8 mouse cellular contexts compared by ENCODE assay signal in the genomic region with DNA sequence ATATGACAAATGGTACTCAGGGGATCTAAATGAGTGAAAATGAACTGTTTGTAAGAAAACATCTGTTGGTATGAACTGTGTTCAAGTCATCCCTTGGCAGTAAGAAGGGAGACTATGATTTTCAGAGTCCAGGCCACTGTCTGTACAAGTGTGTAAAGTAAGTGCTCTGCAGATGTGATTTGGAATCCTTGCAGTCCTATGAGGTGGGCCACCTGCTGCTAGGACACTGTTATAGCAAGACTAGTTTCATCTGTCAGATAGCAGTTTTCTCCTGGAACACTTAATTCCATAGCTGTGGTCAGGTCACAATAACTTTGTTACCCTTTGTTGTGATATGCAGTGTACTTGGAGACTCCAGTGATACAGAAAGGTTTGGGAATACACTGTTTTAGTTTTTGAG. TPM values are rescaled to one million over a fixed set of nuclear protein-coding genes. Genes with fewer than 3 reads are reported as not detected.
DNase-seq lines count a peak whose midpoint lies in the region; ATAC-seq and TF ChIP-seq lines count a peak whose summit lies in the region.
"Had no signal": no experiment of that assay in that cellular context is flagged by ENCODE, and none has a peak within 500 bp of the region (broad histone marks: within the 10 kb centered on the region; RNA-seq: fewer than 3 reads in every experiment).

No protein-coding gene starts in this region.

- H3K27ac ChIP-seq in intestine, postnatal 0 days (ENCODE audit: low read depth, low read length), result no peak overlapping the region
- H3K27ac ChIP-seq in intestine, embryonic 15.5 days, result no peak overlapping the region
- H3K27ac ChIP-seq in thymus, adult 2 months (ENCODE audit: control insufficient read depth, insufficient read depth, low read length), result no peak overlapping the region
- H3K27ac ChIP-seq in cortical plate, adult 2 months (ENCODE audit: insufficient read depth, low read length), result no peak overlapping the region
- no peak overlapping the region for H3K27ac ChIP-seq in limb, embryonic 10.5 days

- peak; percentile 68 for TF ChIP-seq CTCF in intestine, postnatal 0 days (IDR thresholded peaks at IDR 0.05; ENCODE audit: low read depth)
- TF ChIP-seq CTCF in thymus, adult 2 months (IDR thresholded peaks at IDR 0.05; ENCODE audit: borderline replicate concordance, control insufficient read depth, extremely low read depth, insufficient read depth, low read length, poor library complexity), result no peak
- TF ChIP-seq CTCF in cortical plate, adult 2 months (IDR thresholded peaks at IDR 0.05; ENCODE audit: extremely low read depth, insufficient read depth, low read length), result peak; percentile 39

- no peak overlapping the region for H3K4me3 ChIP-seq in intestine, postnatal 0 days (ENCODE audit: low read depth, low read length)
- H3K4me3 ChIP-seq in intestine, embryonic 15.5 days (replicated peaks), result no peak overlapping the region
- H3K4me3 ChIP-seq in thymus, adult 2 months (ENCODE audit: control insufficient read depth, insufficient read depth, low read length), result no peak overlapping the region
- no peak overlapping the region for H3K4me3 ChIP-seq in cortical plate, adult 2 months (ENCODE audit: insufficient read depth, low read length)
- no peak overlapping the region for H3K4me3 ChIP-seq in limb, embryonic 10.5 days
- H3K4me3 ChIP-seq: megakaryocyte, embryonic 14.5 days had no signal

- no peaks in the 10 kb centered on the region for H3K9me3 ChIP-seq in intestine, postnatal 0 days (ENCODE audit: control insufficient read depth)
- H3K9me3 ChIP-seq in intestine, embryonic 15.5 days, result no peaks in the 10 kb centered on the region
- no peaks in the 10 kb centered on the region for H3K9me3 ChIP-seq in limb, embryonic 10.5 days (replicated peaks)
- H3K9me3 ChIP-seq: megakaryocyte, embryonic 14.5 days had no signal

- no peak overlapping the region for H3K9ac ChIP-seq in intestine, postnatal 0 days (ENCODE audit: low read depth, low read length)
- H3K9ac ChIP-seq in intestine, embryonic 15.5 days, result no peak overlapping the region

- peaks cover 42% of the 10 kb centered on the region for H3K36me3 ChIP-seq in intestine, postnatal 0 days (ENCODE audit: control insufficient read depth, insufficient read depth)
- H3K36me3 ChIP-seq in intestine, embryonic 15.5 days, result peaks cover 9% of the 10 kb centered on the region; the same call in 1 of the 2 replicates
- peaks cover 40% of the 10 kb centered on the region for H3K36me3 ChIP-seq in thymus, adult 2 months (ENCODE audit: control insufficient read depth, insufficient read depth, low read length)
- H3K36me3 ChIP-seq in limb, embryonic 10.5 days, result peaks cover 60% of the 10 kb centered on the region

- no peak for TF ChIP-seq POLR2A in thymus, adult 2 months (IDR thresholded peaks at IDR 0.05; ENCODE audit: control insufficient read depth, extremely low read depth, insufficient read depth, low read length, poor library complexity)
- no peak for TF ChIP-seq POLR2A in cortical plate, adult 2 months (IDR thresholded peaks at IDR 0.05; ENCODE audit: extremely low read depth, insufficient read depth, low read length)

- no peak for ATAC-seq in intestine, postnatal 0 days
- no peak for ATAC-seq in intestine, embryonic 15.5 days

- H3K27me3 ChIP-seq in intestine, postnatal 0 days (replicated peaks; ENCODE audit: control insufficient read depth, insufficient read depth, low read length), result no peaks in the 10 kb centered on the region
- H3K27me3 ChIP-seq in intestine, embryonic 15.5 days (replicated peaks), result no peaks in the 10 kb centered on the region
- no peaks in the 10 kb centered on the region for H3K27me3 ChIP-seq in thymus, adult 2 months (ENCODE audit: control insufficient read depth, insufficient read depth, low read length)
- H3K27me3 ChIP-seq in limb, embryonic 10.5 days (ENCODE audit: low read depth, poor library complexity, severe bottlenecking), result no peaks in the 10 kb centered on the region
- H3K27me3 ChIP-seq: megakaryocyte, embryonic 14.5 days had no signal

- intact Hi-C loops in left cerebral cortex, postnatal 10 days (cut with DNase I), result no loop called here

- H3K4me1 ChIP-seq in intestine, postnatal 0 days (replicated peaks; ENCODE audit: control insufficient read depth, insufficient read depth, low read length), result no peaks in the 10 kb centered on the region
- H3K4me1 ChIP-seq in intestine, embryonic 15.5 days (replicated peaks), result no peaks in the 10 kb centered on the region
- H3K4me1 ChIP-seq in thymus, adult 2 months (replicated peaks; ENCODE audit: control insufficient read depth, insufficient read depth, low read length), result no peaks in the 10 kb centered on the region
- no peaks in the 10 kb centered on the region for H3K4me1 ChIP-seq in cortical plate, adult 2 months (ENCODE audit: control insufficient read depth, insufficient read depth, low read length)
- 0 out of 2 replicates have a peak, but pooled peaks cover 6% of the 10 kb centered on the region for H3K4me1 ChIP-seq in limb, embryonic 10.5 days
- H3K4me1 ChIP-seq: megakaryocyte, embryonic 14.5 days had no signal

- DNase-seq in thymus, adult 2 months, result peak; percentile 22
- DNase-seq in thymus, adult 18-20 months, result no peak
- no peak for DNase-seq in limb, embryonic 10.5 days (ENCODE audit: low spot score)
- no peak for DNase-seq in left cerebral cortex, postnatal 10 days (ENCODE audit: extremely low spot score in 1 of 2, low spot score in 2 of 2)

- no peak overlapping the region for H3K4me2 ChIP-seq in intestine, postnatal 0 days (replicated peaks; ENCODE audit: low read depth)
- no peak overlapping the region for H3K4me2 ChIP-seq in intestine, embryonic 15.5 days (replicated peaks)

RNA-seq across cellular contexts. Expression of a gene that starts 36.2 kb away (rescaled TPM):
- polyA plus RNA-seq in intestine, postnatal 0 days (2015; fragmentation: Nextera tagmentation; extraction: Ambion mirVana), result 8.3 and 9.0 TPM in 2 replicates
- 19.0 and 20.1 TPM in 2 replicates for polyA plus RNA-seq in intestine, embryonic 15.5 days (2015; fragmentation: Nextera tagmentation; extraction: Ambion mirVana)
- polyA plus RNA-seq in thymus, adult 2 months (2012; rRNA removed), result 41.1 and 41.2 TPM in 2 replicates
- 28.1 and 29.1 TPM in 2 replicates for polyA plus RNA-seq in cortical plate, adult 2 months (2012; rRNA removed)
- polyA plus RNA-seq in limb, embryonic 10.5 days (2016; fragmentation: Nextera tagmentation; extraction: Ambion mirVana), result 20.7 and 25.4 TPM in 2 replicates
- total RNA-seq in left cerebral cortex, postnatal 10 days (2021), result 10 to 100 TPM; 39.7 to 44.2 TPM
